Comparison of ENCODE assay signal across 40 mouse cellular contexts in the genomic region with DNA sequence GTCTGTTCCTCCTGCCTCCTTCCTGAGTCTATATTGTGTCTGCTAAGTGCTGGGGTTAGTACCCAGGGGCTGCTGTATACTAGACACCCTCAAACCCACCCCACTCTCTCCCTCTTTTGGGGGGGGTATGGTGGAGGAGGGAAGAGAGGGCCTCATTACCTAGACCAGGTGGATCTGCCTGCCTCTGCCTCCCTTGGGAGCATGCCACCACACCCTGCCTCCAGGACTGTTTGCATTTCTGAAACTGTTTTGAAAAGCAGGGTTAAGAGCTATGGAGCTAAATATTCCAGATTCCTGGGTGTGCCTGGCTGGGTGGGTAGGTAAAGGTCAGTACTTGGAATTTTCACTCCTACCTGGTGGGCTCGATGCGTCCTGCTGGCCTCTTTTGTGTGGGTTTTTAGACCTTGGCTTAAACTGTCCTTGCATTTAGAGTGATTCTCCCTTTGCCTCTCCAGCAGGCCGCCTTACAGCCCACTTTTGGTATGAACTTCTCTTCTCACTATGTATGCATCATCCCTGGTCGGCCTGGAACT. TPM values are rescaled to one million over a fixed set of nuclear protein-coding genes. Genes with fewer than 3 reads are reported as not detected.
A peak's percentile ranks its signal among the peaks of the same experiment; 100 is the strongest.
DNase-seq lines count a peak whose midpoint lies in the region; ATAC-seq and TF ChIP-seq lines count a peak whose summit lies in the region.
"Had no signal": no experiment of that assay in that cellular context is flagged by ENCODE, and none has a peak within 500 bp of the region (broad histone marks: within the 10 kb centered on the region; RNA-seq: fewer than 3 reads in every experiment).

No protein-coding gene starts in this region.

- no peaks in the 10 kb centered on the region for H3K27me3 ChIP-seq in megakaryocyte, embryonic 14.5 days (replicated peaks)
- H3K27me3 ChIP-seq in liver, postnatal 0 days (ENCODE audit: insufficient read depth, low read length), result no peaks in the 10 kb centered on the region
- no peaks in the 10 kb centered on the region for H3K27me3 ChIP-seq in hindbrain, embryonic 11.5 days (ENCODE audit: control insufficient read depth, insufficient read depth, low read length)
- H3K27me3 ChIP-seq in forebrain, embryonic 15.5 days, result no peaks in the 10 kb centered on the region
- H3K27me3 ChIP-seq: CH12.LX; heart, embryonic 15.5 days; hindbrain, embryonic 12.5 days; intestine, embryonic 15.5 days; limb, embryonic 15.5 days; neural tube, embryonic 15.5 days; stomach, embryonic 15.5 days had no signal

- no peak for TF ChIP-seq EP300 in liver, postnatal 0 days (IDR thresholded peaks at IDR 0.05; ENCODE audit: low read depth)

- H3K36me3 ChIP-seq in megakaryocyte, embryonic 14.5 days (replicated peaks; ENCODE audit: low read length), result peaks cover 31% of the 10 kb centered on the region
- H3K36me3 ChIP-seq in liver, postnatal 0 days (replicated peaks; ENCODE audit: insufficient read depth, low read length), result peaks cover 6% of the 10 kb centered on the region; the same call in 1 of the 2 replicates
- H3K36me3 ChIP-seq in hindbrain, embryonic 11.5 days (ENCODE audit: control insufficient read depth, insufficient read depth, low read length), result no peaks in the 10 kb centered on the region
- H3K36me3 ChIP-seq in forebrain, embryonic 15.5 days, result no peaks in the 10 kb centered on the region
- H3K36me3 ChIP-seq: heart, embryonic 15.5 days; hindbrain, embryonic 12.5 days; intestine, embryonic 15.5 days; limb, embryonic 15.5 days; neural tube, embryonic 15.5 days; stomach, embryonic 15.5 days had no signal

- no peak overlapping the region for H3K4me2 ChIP-seq in liver, postnatal 0 days (ENCODE audit: low read depth, low read length)
- no peak overlapping the region for H3K4me2 ChIP-seq in hindbrain, embryonic 11.5 days (replicated peaks; ENCODE audit: low read depth, low read length)
- no peak overlapping the region for H3K4me2 ChIP-seq in forebrain, embryonic 15.5 days (replicated peaks)
- H3K4me2 ChIP-seq: heart, embryonic 15.5 days; hindbrain, embryonic 12.5 days; intestine, embryonic 15.5 days; limb, embryonic 15.5 days; lung, embryonic 14.5 days; neural tube, embryonic 15.5 days; stomach, embryonic 15.5 days had no signal

- no peak overlapping the region for H3K27ac ChIP-seq in liver, postnatal 0 days (ENCODE audit: low read depth)
- no peak overlapping the region for H3K27ac ChIP-seq in hindbrain, embryonic 11.5 days (ENCODE audit: low read depth, low read length)
- no peak overlapping the region for H3K27ac ChIP-seq in forebrain, embryonic 15.5 days (replicated peaks)
- H3K27ac ChIP-seq: heart, embryonic 15.5 days; hindbrain, embryonic 12.5 days; hindbrain, postnatal 0 days; intestine, embryonic 15.5 days; kidney, postnatal 0 days; limb, embryonic 10.5 days; limb, embryonic 15.5 days; neural tube, embryonic 15.5 days; stomach, embryonic 15.5 days had no signal

- TF ChIP-seq CTCF in liver, postnatal 0 days (IDR thresholded peaks at IDR 0.05; ENCODE audit: low read depth), result no peak

- peaks cover 69% of the 10 kb centered on the region for H3K4me1 ChIP-seq in megakaryocyte, embryonic 14.5 days
- peaks cover 37% of the 10 kb centered on the region for H3K4me1 ChIP-seq in liver, postnatal 0 days (ENCODE audit: insufficient read depth)
- no peaks in the 10 kb centered on the region; the same call in 1 of the 2 replicates for H3K4me1 ChIP-seq in hindbrain, embryonic 11.5 days (replicated peaks; ENCODE audit: control insufficient read depth, insufficient read depth, low read length)
- H3K4me1 ChIP-seq in forebrain, embryonic 15.5 days, result peaks cover 36% of the 10 kb centered on the region

- no peak for ATAC-seq in megakaryocyte, adult 5-6 weeks (ENCODE audit: poor library complexity, severe bottlenecking)
- ATAC-seq in liver, postnatal 0 days, result no peak
- no peak for ATAC-seq in hindbrain, embryonic 11.5 days (ENCODE audit: low FRiP score)
- no peak for ATAC-seq in forebrain, embryonic 15.5 days (replicated peaks)
- ATAC-seq: hindbrain, postnatal 0 days; intestine, embryonic 15.5 days had no signal

- peak overlapping the region; percentile 47 for H3K4me3 ChIP-seq in megakaryocyte, embryonic 14.5 days (replicated peaks)
- no peak overlapping the region for H3K4me3 ChIP-seq in liver, postnatal 0 days (ENCODE audit: low read depth, low read length)
- no peak overlapping the region for H3K4me3 ChIP-seq in hindbrain, embryonic 11.5 days (ENCODE audit: low read depth, low read length)
- H3K4me3 ChIP-seq in forebrain, embryonic 15.5 days, result no peak overlapping the region
- H3K4me3 ChIP-seq: erythroblast, embryonic 14.5 days; heart, embryonic 15.5 days; hindbrain, embryonic 12.5 days; intestine, embryonic 15.5 days; limb, embryonic 10.5 days; limb, embryonic 15.5 days; neural tube, embryonic 15.5 days; stomach, embryonic 15.5 days had no signal

- peak; percentile 34 for DNase-seq in cerebellum, adult 11-12 months
- no peak for DNase-seq in cerebellum, adult 11 months
- DNase-seq in R1 (ENCODE audit: low read depth, low spot score), result peak; percentile 97
- no peak for DNase-seq in liver, postnatal 0 days
- DNase-seq in hindbrain, embryonic 11.5 days (ENCODE audit: low spot score), result no peak
- DNase-seq: adrenal gland, postnatal 14 days; cerebellum, adult 2 months; cerebellum, postnatal 14 days; gastrocnemius, postnatal 10 days; kidney, adult 8-10 months; lung, embryonic 14.5 days; lung, postnatal 36 days; midbrain, embryonic 14.5 days; retina, postnatal 1 day; right cerebral cortex, postnatal 14 days; thymus, adult 18-20 months; thymus, postnatal 25 days had no signal

- H3K9ac ChIP-seq in liver, postnatal 0 days (replicated peaks), result peak overlapping the region; percentile 18; the same call in 1 of the 2 replicates
- no peak overlapping the region for H3K9ac ChIP-seq in hindbrain, embryonic 11.5 days (ENCODE audit: low read depth, low read length)
- no peak overlapping the region for H3K9ac ChIP-seq in forebrain, embryonic 15.5 days (replicated peaks)
- H3K9ac ChIP-seq: heart, embryonic 15.5 days; hindbrain, embryonic 12.5 days; intestine, embryonic 15.5 days; limb, embryonic 15.5 days; lung, embryonic 14.5 days; neural tube, embryonic 15.5 days; stomach, embryonic 15.5 days had no signal

- H3K9me3 ChIP-seq in megakaryocyte, embryonic 14.5 days, result no peaks in the 10 kb centered on the region
- H3K9me3 ChIP-seq in liver, postnatal 0 days (ENCODE audit: low read length), result no peaks in the 10 kb centered on the region
- no peaks in the 10 kb centered on the region for H3K9me3 ChIP-seq in hindbrain, embryonic 11.5 days (ENCODE audit: control insufficient read depth, low read length)
- H3K9me3 ChIP-seq in forebrain, embryonic 15.5 days, result no peaks in the 10 kb centered on the region
- H3K9me3 ChIP-seq: heart, embryonic 15.5 days; hindbrain, embryonic 12.5 days; intestine, embryonic 15.5 days; limb, embryonic 10.5 days; limb, embryonic 15.5 days; neural tube, embryonic 15.5 days; stomach, embryonic 15.5 days had no signal

- WGBS in liver, postnatal 0 days (ENCODE audit: insufficient replicate concordance), result 88% methylated on average over 4 of the region's 4 CpGs
- WGBS in hindbrain, embryonic 11.5 days, result 93% methylated on average over 4 of the region's 4 CpGs
- WGBS in forebrain, embryonic 15.5 days, result 96% methylated on average over 4 of the region's 4 CpGs

RNA-seq across cellular contexts. Expression of a gene that starts 3.6 kb away (rescaled TPM):
- polyA plus RNA-seq in megakaryocyte, embryonic 14.5 days (2012; ENCODE audit: insufficient read depth, low replicate concordance), result 21.7 and 46.2 TPM in 2 replicates
- 68.3 and 70.4 TPM in 2 replicates for total RNA-seq in megakaryocyte, adult 5-6 weeks (2015)
- 65.5 and 77.5 TPM in 2 replicates for total RNA-seq in megakaryocyte, adult 5-6 weeks (2017)
- 23.3 and 28.4 TPM in 2 replicates for polyA plus RNA-seq in liver, postnatal 0 days (2015; fragmentation: Nextera tagmentation; extraction: Ambion mirVana)
- polyA plus RNA-seq in hindbrain, embryonic 11.5 days (2014; fragmentation: Nextera tagmentation; extraction: Ambion mirVana), result 79.6 and 84.8 TPM in 2 replicates
- 80.5 and 81.6 TPM in 2 replicates for polyA plus RNA-seq in forebrain, embryonic 15.5 days (2015; fragmentation: Nextera tagmentation; extraction: Ambion mirVana)

RNA-seq across cellular contexts. Expression of a gene that starts 22.8 kb away (rescaled TPM):
- not detected in 2 replicates for polyA plus RNA-seq in megakaryocyte, embryonic 14.5 days (2012; ENCODE audit: insufficient read depth, low replicate concordance)
- not detected in 2 replicates for total RNA-seq in megakaryocyte, adult 5-6 weeks (2015)
- total RNA-seq in megakaryocyte, adult 5-6 weeks (2017), result not detected in 2 replicates
- polyA plus RNA-seq in liver, postnatal 0 days (2015; fragmentation: Nextera tagmentation; extraction: Ambion mirVana), result not detected in 2 replicates
- 0.68 and 0.77 TPM in 2 replicates for polyA plus RNA-seq in hindbrain, embryonic 11.5 days (2014; fragmentation: Nextera tagmentation; extraction: Ambion mirVana)
- polyA plus RNA-seq in forebrain, embryonic 15.5 days (2015; fragmentation: Nextera tagmentation; extraction: Ambion mirVana), result 0.47 TPM in 1 of 2 replicates, not detected in the other
- total RNA-seq: adrenal gland, postnatal 14 days; CH12.LX; gastrocnemius, postnatal 10 days; heart, postnatal 25 days; hindbrain, postnatal 0 days; left cerebral cortex, postnatal 10 days; megakaryocyte-erythroid progenitor cell, adult 5-6 weeks had no signal
- polyA plus RNA-seq: C2C12; cerebellum, adult 2 months; cortical plate, adult 2 months; erythroblast, embryonic 14.5 days; forebrain, embryonic 11.5 days; gonadal fat pad, adult 2 months; hindbrain, embryonic 12.5 days; intestine, embryonic 15.5 days; kidney, postnatal 0 days; large intestine, adult 2 months; limb, embryonic 10.5 days; lung, embryonic 14.5 days; midbrain, embryonic 14.5 days; neural tube, embryonic 15.5 days; small intestine, adult 2 months; stomach, embryonic 15.5 days had no signal

Comparison
In these comparisons a context has a peak if more than half of its experiments do, and no peak if none do; other contexts are left out.
1. DNase-seq: peak in cerebellum, adult 11-12 months (single experiment) and R1 (single experiment); none in cerebellum, adult 11 months (single experiment), liver, postnatal 0 days (single experiment) and hindbrain, embryonic 11.5 days (single experiment).